Mouse (Mus musculus) c-Kit-positive CD71-positive TER-119-negative erythroid progenitor cells, embryonic 14.5 days (primary cell): ENCODE measurements around the gene Ptpa.

Source experiments
- DNase-seq: peaks from one replicate; pipeline ENCODE4 v3.0.0-alpha.2; 2013; ENCODE audit warnings: low read depth

Gene Ptpa

DNA sequence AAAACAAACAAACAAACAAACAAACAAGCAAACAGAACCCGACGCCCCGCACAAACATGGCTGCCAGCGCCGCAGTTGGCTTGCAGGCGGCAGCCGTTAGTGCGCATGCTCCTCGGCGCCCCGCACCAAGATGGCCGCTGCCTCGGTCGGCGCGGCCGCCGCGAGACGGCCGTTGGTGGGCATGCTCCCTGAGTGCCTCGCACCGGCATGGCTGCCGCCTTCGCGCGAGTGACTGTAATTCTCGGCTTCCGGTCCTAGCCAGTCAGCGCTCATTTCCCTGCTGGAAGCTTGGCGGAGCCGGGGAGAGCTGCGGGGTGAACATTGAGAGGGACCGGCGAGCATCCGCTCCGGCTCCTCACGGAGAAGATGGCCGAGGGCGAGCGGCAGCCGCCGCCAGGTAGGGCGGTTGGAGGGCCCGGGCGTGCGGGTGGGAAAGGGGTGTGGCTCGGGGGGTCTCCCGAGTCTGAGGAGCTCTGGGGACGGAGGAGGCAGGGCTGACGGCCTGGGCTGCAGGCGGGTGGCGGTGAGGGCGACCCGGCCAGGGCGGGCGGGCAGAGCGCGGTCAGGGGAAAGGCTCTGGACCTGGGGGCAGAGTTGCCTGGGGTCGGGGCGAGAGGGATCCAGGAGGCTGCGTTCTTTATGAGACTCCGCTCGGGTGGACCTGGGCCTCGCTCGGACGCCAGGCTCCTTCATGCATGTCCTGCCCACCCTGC lies at the start of gene Ptpa:
Gene Ptpa (plus strand): TSS at position 104 of the 713 bp plus-strand sequence.
- peak; percentile 77 for DNase-seq

DNA sequence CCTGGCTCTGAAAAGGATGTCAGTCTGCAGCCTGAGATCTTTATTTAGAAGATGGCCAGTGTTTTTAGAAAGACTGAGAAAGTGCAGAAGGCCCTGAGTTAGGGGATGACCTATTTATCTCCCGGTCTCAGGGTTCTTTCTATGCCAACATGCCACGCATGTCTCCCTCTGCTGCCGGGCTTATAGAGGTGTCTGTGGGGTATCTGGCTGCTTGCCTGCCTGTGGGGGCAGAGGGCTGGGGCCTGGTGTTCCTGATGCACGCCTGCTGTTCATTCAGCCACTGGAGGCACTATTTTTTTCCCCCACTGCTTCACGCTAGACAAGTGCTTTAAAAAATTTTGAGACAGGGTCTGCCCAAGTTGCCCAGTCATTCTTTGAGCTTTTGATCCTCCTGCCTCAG lies 49.6 kb upstream of the Ptpa start:
- DNase-seq, result no peak

DNA sequence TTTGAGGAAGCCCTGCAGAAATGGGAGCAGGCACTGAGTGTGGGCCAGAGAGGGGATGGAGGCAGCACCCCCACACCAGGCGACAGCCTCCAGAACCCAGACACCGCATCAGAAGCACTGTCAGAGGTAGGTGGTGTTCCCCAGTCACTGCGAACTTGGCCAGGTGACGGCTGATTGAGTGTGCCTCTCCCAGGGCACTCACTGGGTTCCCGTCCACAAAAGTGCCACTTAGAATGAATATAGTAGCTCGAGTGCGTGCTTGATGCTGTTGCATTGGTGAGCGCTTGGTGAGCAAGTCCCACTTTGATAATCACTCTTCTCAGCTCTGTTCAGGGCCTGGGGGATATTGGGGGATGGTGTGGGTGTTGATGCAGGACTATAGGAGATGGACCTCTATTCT lies 44.3 kb upstream of the Ptpa start:
- DNase-seq, result no peak

DNA sequence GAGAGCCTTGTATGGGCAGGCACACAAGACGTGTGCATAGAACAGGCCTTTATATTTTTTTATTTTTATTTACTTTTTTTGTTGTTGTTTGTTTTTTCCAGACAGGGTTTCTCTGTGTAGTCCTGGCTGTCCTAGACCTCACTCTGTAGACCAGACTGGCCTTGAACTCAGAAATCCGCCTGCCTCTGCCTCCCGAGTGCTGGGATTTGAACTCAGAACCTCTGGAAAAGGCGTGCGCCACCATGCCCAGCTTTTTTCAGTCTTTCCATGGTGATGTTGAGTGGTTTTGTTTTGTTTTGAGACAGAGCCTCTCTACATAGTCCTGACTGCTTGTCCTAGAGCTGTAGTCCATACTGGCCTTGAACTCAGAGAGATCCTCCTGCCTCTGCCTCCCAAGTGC lies 43.1 kb upstream of the Ptpa start:
- no peak for DNase-seq

DNA sequence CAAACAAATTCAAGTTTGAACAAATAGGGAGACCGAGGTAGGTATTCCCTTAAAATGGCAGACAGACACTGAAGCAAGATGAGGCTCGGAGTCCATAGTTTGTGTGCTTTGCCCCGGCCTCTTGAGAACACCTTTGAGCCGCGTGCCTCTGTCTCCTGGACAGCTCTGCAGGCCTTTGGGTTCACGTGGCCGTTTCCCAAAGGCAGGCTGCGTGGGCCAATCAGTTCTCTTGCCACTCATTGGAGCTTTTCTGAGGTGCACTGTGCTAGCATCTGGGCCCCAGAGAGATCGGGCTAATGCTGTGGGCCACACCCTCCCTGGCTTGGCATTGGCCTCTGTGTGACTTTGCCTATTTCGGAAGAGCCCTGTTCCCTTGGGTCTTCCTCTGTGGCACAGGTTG lies 39.9 kb upstream of the Ptpa start:
- no peak for DNase-seq

DNA sequence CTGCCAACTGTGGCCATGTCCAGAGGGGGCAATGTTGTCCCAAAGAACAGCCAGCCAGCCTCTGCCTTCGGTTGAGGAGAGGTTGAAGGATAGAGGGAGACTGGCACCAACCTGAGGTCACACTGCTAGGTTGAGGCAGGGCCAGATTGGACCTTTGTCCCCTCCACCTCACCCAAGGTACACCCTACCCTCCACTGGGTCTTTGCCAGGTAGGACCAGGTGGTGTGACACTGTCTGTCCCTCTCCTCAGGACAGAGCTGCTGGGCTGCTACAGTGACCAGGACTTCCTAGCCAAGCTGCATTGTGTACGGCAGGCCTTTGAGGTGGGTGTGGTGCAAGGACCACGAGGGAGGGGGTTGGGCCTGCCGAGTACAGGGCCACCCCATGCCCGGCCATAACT lies 38.1 kb upstream of the Ptpa start:
- DNase-seq, result no peak

DNA sequence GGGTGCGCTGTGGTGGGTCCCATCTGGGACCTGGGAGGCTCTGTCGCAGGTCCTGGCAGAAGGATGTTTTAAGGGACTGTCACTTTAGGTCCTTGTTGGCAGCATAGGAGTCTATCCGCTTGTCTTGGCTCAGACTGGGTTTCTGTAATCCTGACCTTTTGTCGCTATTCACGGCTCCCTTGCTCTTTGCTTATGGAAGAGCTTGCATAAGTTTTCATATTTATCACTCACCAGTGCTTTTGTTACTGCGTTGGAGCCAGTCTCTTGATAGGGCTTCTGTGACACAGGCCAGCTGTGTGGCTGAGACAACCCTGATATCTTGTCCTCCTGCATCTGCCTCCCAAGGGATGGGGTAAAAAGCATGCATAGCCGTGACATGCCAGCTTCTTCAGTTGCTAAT lies 36.5 kb upstream of the Ptpa start:
- DNase-seq, result no peak

DNA sequence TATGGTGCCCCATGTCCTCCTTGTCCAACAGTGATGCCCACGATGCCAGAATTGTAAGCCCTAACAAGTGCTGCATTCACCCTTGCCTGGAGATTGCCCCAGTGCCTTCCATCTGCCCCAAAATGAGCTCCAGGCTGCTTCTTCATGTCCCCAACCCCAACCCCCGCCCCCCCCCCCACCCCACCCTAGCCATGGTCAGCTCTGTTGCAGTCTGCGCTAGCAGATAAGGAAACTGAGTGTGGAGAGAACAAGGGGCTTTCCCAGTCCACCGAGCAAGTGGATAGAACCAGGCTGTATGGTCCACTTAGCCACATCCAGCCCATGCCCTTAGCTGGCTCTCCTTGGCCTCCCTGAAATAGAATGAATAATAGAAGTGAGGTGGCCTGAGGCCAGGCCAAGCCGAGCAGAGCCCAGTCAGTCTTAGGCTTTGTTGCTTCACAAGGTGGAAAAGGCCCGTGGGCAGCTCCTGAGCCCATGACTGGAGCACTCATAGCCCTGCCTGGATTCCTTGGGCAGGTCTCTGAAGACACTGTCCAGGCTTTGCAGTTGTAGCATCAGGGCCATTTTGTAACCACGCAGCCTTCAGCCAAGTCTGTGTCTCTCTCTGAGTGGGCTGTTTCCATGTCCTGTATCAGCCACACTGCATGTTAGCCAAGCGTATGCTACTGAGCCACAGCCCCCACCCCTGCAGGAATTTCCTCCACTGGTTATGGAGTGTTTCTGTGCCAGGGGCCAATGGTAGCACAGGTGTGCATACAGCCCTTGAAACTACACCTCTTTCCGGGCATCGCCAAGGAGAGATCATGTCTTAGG lies 35.1 kb upstream of the Ptpa start:
- no peak for DNase-seq

DNA sequence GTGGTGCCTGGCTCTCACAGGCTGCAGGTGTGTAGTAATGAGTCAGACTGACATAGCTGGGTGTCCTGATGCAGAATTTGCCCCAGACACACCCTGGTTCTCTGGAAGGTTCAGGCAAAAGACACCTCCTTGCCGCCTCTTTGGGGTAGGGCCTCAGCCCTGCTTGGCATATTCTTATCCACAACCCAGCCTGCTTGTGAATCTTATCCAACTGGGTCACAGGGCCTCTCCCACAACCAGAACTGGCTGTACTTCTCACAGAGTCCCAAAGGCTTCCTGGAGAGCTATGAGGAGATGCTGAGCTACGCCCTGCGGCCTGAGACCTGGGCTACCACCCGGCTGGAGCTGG lies 34.5 kb upstream of the Ptpa start:
- DNase-seq, result peak; percentile 55

DNA sequence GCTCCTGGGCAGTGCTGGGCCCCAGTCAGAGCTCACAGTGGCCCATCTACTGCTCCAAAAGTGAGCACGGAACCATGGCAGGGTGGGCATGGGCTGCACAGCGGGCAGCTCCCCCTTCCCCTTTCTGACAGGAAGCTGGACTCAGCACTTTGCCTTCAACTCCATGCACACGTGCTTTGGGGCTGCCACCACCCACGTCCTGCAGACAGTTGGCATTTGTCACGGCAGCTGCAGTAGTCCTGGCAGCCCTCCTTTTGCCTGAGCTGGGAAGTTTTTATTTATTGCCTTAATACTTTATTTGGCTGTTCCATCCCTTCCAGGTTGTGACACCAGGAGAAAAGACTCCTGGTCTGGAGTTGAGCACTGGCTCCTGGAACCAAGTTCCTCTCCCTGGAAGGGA lies 31.0 kb upstream of the Ptpa start:
- DNase-seq, result no peak

DNA sequence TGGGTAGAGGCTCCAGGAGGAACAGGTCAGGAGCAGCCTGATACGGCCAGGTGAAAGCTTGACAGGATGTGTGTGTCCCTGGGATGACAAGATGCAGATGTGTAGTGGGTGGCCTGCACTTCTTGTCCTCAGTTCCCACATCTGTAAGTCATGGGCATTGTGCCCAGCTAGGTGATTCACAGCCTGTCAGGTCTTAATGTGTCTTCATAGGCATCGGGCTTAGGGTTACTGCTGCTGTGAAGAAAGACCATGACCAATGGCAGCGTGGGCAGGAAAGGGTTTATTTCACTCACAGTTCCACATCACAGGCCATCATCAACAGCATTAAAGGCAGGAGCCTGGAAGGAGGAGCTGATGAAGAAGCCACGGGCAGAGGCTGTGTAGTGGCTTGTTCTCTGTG lies 30.2 kb upstream of the Ptpa start:
- no peak for DNase-seq

DNA sequence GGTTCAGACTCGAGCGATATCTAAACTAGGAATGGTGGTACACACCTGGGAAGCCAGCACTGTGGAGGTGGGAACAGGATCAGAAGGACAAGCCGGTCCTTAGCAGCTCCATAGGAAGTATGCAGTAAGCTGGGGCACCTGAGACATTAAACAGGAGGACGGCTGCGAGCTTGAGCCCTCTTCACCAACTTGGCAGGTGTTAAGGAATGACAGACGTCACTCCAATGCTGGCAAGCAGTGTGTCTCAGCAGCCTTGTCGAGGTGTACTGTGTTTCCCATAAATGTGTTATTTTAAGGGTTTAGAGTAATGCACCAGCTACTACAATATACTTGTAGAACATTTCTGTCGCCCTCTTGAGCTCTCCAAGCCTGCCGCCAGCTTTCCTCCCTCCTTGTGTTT lies 28.9 kb upstream of the Ptpa start:
- DNase-seq, result no peak

DNA sequence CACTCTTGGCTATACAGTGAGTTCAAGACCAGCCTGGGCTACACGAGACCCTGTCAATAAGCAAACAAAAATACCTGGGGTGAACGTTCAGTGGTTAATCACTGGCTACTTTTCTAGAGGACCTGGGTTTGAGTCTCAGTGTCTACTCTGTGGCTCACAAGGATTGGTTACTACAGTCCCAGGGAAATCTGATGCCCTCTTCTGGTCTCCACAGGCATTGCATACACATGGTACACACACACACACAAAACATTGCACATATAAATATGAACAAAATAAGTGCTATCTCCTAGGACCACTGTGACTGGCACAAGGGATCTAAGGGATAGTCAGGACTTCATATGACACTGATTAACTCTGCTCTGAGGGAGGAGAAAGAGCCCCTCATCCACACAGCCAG lies 26.8 kb upstream of the Ptpa start:
- DNase-seq, result no peak

DNA sequence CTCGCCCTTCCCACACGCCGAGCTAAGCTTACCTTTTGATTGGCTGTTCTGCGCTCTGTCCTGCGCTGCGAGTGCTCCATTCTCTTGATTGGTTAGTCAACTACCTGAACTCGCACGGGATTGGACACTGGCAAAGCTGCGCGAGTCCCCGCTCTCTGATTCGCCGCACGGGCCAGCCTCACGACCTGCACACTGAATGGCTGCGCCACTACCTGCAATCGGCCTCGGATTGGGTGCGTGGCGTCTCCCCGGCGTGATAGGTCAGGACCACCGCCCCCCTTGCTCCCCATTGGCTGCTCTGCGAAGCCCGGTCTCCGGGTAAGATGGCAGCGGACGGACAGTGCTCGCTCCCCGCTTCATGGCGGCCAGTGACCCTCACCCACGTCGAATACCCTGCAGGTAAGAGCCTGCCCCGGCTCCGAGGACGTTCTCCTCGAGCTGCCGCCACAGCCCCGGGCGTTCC lies 23.7 kb upstream of the Ptpa start, which contains the start of gene Dolpp1:
Gene Dolpp1 (plus strand): TSS at position 141 of the 463 bp plus-strand sequence.
- DNase-seq, result peak; percentile 96

DNA sequence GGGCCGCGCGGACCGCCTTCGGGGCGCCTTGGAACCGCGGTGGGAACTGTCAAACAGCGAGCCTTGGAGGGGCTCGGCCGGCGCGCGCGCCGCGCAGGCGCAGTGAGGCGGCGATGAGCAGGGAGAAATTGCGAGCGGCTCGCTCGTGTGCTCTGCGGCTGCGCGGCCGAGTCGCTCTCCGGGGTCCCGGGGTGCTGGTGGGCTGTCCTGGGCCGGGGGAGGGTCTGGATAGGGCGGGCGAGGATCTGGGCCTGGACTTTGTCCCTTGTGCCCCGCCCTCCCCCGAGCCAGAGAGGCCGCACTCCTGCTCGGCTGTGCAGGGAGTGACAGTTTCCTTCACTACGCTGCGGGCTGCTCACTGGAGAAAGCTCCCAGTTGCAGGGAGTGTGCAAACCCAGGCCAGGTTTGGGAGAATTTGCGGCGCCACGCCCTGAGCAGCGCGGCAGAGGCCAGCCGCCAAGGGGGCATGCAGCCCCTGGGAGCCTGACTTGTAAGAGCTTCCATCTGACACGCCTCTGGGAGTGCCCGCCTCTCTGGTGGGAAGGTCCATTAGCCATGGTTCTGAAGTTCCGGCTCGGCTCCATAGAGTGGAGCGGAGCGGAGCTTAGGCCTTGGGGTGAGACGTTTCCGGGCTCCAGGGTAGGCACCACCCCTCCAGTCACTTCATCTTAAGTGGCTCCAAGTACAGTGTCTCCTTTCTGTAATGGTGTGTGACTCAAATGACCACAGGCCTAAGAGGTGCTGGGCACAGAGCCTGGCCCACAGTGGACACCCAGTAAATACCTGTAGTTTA lies 23.1 kb upstream of the Ptpa start:
- DNase-seq, result peak; percentile 62

DNA sequence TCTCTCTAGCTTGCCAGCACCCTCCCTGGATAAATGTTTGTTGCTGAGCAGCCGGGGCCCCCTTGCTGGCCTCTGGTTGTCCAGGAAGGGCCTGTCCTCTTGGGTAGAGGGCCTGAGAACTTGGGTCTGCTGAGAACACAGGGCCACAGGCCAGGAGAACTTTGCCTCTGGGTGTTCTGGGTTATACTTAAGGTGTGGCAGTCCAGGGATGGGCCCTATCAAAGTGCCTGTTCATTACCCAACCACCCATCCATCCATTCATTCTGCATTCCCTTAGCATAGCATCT lies 22.5 kb upstream of the Ptpa start:
- DNase-seq, result no peak

DNA sequence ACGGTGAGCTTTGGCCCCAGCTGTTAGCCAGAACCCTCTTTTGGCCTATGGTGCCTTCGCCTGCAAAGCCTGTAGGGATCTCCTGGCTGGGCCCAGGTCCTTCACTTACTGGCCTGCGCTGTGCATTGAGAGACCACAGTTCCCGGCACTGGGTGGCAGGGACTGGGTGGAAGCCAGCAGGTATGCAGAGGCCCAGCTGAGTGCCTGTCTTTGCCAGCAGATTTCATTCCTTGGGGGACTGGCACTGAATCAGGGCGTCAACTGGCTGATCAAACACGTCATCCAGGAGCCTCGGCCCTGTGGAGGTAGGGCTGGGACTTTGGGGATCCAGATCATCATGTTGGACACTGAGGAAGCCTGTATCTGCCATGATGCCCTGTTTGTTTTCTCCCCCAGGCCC lies 20.1 kb upstream of the Ptpa start:
- DNase-seq, result no peak

DNA sequence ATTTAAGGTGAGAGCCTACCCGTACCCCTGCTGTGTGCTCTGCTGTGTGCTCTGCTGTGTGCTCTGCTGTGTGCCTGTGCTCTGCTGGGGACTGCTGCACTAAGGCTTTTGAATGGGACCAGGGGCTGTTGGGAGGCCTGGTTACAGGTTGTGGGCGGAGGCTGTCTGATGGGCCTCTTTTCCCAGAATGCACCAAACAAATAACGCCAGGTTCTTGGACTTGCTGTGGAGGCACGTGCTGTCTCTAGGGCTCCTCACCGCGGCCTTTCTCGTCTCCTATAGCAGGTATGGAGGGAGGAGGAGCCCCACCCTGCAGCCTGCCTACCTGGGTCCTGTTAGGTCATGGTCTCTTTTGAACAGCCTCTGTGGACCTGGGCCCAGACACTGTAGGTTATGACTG lies 19.6 kb upstream of the Ptpa start:
- no peak for DNase-seq

DNA sequence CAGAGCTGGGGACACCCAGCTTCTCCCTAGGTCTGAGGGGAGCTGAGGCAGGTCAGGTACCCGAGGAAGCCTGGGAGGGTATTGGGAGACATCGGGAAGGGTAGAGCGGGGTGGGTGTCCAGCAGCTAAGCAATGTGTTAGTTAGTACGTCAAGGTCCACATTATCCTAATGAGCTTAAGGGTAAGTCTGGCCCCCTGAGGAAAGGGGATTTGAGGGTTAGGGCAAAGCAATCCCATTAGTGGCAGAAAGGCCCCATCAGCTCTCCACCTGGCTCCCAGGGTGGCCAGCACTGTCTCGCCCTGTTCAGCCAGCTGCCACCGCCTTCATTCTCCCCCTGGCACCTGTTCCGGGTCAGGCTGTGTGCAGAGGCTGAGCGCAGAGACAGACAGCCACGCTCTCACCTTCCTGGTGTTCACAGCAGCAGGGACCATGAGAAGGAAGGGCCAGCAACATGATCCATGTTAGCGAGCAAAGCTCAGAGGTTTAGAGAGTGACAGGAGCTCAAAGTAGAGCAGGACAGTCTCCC lies 17.8 kb upstream of the Ptpa start:
- no peak for DNase-seq

DNA sequence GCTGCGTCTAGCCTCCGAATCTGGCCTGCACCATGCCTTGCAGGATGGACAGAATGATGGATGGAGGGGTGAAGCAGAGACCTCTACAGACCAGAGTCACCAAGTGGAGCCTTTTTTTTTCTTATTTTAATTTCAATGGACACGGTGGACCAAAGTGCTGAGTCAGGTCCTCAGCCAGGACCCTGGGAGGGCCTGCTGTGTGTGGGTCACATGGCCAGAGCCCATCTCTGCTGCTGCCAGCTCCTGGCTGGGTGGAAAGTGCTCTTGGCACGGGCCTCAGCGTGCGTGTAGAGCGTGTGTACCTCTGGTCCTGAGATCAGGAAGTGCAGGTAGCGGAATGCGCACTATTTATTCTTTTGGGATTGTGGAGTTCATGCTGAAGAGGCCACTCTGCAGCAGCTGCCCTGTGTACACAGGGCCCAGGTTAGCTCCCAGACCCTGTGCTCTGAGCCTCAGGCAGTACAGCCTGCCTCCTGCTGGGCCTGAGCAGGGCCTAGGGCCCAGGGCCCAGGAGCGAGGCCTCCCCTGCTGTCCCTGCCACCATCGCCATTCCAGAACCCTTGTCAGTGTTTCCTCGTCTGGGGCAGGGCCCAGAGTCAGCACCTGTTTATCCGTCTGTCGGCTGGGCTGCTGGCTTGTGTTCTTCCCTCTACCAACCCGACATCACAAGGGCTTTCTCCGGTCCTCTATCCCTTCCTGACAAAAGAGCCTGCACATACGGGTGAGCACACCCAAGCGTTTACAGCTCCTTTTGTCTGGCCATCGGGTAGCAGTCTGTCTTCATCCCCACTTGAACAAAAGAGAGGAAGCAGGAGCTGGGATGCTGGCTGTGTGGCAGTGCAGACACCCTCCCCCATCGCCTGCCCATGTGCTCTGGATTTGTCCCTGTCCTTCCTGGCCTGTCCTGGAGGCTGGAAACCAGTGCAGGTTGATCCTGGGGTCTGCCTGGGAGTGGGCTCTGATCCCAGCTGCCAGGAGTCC lies 16.4 kb upstream of the Ptpa start:
- DNase-seq, result no peak

DNA sequence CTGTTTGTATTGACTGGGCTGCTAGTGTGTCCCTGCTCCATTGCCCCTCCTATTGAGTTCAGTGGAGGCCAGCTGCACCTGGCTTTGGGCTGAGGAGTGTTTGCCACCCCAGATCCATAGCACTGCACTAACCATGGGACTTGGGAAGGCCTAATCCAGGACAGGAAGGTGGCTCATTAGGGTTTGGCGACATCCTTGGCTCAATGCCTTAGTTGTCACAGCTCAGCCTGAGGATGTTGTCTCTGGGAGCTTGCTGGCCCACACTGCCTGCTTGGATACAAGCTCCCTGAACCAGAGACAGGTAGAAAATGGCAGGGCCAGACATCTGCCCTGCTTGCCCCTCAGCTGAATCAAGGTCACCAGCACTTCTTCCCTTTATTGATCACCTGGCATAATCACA lies 14.3 kb upstream of the Ptpa start:
- DNase-seq, result no peak
